Mouse (Mus musculus): ENCODE results near the gene Itga11. TPM values are rescaled to one million over a fixed set of nuclear protein-coding genes. Genes with fewer than 3 reads are reported as not detected.

Gene Itga11
- polyA plus RNA-seq, 1 experiment from 2014 or later, result 7.9 TPM

GRCm38 (mm10) chr9:62721791-62722190 lies 44.2 kb downstream of the Itga11 start:
- H3K9ac ChIP-seq, result no peak overlapping the region
- no peaks in the 10 kb centered on the region for H3K27me3 ChIP-seq
- no peak overlapping the region for H3K4me3 ChIP-seq (replicated peaks)
- peak overlapping the region; percentile 65; the same call in 1 of the 2 replicates for H3K27ac ChIP-seq (replicated peaks)
- H3K36me3 ChIP-seq, result no peaks in the 10 kb centered on the region
- H3K4me1 ChIP-seq, result peaks cover 49% of the 10 kb centered on the region
- 23% methylated on average over 2 of the region's 2 CpGs for WGBS
- ATAC-seq (ENCODE audit: insufficient number of reproducible peaks, low FRiP score, low TSS enrichment, low read depth), result peak; percentile 79
- no peak overlapping the region for H3K4me2 ChIP-seq (replicated peaks)
- no peaks in the 10 kb centered on the region for H3K9me3 ChIP-seq (replicated peaks)

- Histone ChIP-seq H3K36me3 (no peaks in the 10 kb centered on the region), H3K9ac (no peak overlapping the region), H3K4me2 (replicated peaks) (no peak overlapping the region), H3K4me1 (peaks cover 45% of the 10 kb centered on the region), H3K27ac (replicated peaks) (peak overlapping the region; percentile 65; the same call in 1 of the 2 replicates), H3K9me3 (replicated peaks) (no peaks in the 10 kb centered on the region), H3K4me3 (replicated peaks) (no peak overlapping the region), H3K27me3 (no peaks in the 10 kb centered on the region)
- 47% methylated on average over 6 of the region's 6 CpGs for WGBS
- ATAC-seq (ENCODE audit: insufficient number of reproducible peaks, low FRiP score, low TSS enrichment, low read depth), result no peak
Observed at GRCm38 (mm10) chr9:62722716-62723115, 45.1 kb downstream of the Itga11 start.

- WGBS, result 88% methylated on average over 9 of the region's 9 CpGs
- peaks cover 33% of the 10 kb centered on the region for H3K4me1 ChIP-seq
Observed at GRCm38 (mm10) chr9:62724175-62724574, 46.5 kb downstream of the Itga11 start.

GRCm38 (mm10) chr9:62725247-62725646 lies 47.6 kb downstream of the Itga11 start:
- Histone ChIP-seq H3K4me3 (replicated peaks) (no peak overlapping the region), H3K4me2 (replicated peaks) (no peak overlapping the region), H3K36me3 (no peaks in the 10 kb centered on the region), H3K27ac (replicated peaks) (no peak overlapping the region), H3K9ac (no peak overlapping the region), H3K9me3 (replicated peaks) (no peaks in the 10 kb centered on the region), H3K4me1 (peaks cover 33% of the 10 kb centered on the region), H3K27me3 (no peaks in the 10 kb centered on the region)
- ATAC-seq (ENCODE audit: insufficient number of reproducible peaks, low FRiP score, low TSS enrichment, low read depth), result no peak
- WGBS, result 13% methylated on average over 5 of the region's 5 CpGs

More at GRCm38 (mm10) chr9:62724175-62724574, 46.5 kb downstream of the Itga11 start:
- Histone ChIP-seq H3K9me3 (replicated peaks) (no peaks in the 10 kb centered on the region), H3K4me3 (replicated peaks) (no peak overlapping the region), H3K36me3 (no peaks in the 10 kb centered on the region), H3K9ac (no peak overlapping the region), H3K27me3 (no peaks in the 10 kb centered on the region), H3K27ac (replicated peaks) (no peak overlapping the region), H3K4me2 (replicated peaks) (no peak overlapping the region)
- ATAC-seq (ENCODE audit: insufficient number of reproducible peaks, low FRiP score, low TSS enrichment, low read depth), result no peak

- H3K27me3 ChIP-seq, result no peaks in the 10 kb centered on the region
- no peak for ATAC-seq (ENCODE audit: insufficient number of reproducible peaks, low FRiP score, low TSS enrichment, low read depth)
- no peaks in the 10 kb centered on the region for H3K9me3 ChIP-seq (replicated peaks)
- H3K27ac ChIP-seq (replicated peaks), result no peak overlapping the region
- no peak overlapping the region for H3K4me2 ChIP-seq (replicated peaks)
- no peaks in the 10 kb centered on the region for H3K36me3 ChIP-seq
- WGBS, result 55% methylated on average over 6 of the region's 6 CpGs
- H3K4me3 ChIP-seq (replicated peaks), result no peak overlapping the region
- peaks cover 30% of the 10 kb centered on the region for H3K4me1 ChIP-seq
- H3K9ac ChIP-seq, result no peak overlapping the region
Observed at GRCm38 (mm10) chr9:62726472-62726871, 48.8 kb downstream of the Itga11 start.

GRCm38 (mm10) chr9:62744558-62745275 lies 67.1 kb downstream of the Itga11 start:
- Histone ChIP-seq H3K9ac (no peak overlapping the region), H3K36me3 (no peaks in the 10 kb centered on the region), H3K9me3 (replicated peaks) (no peaks in the 10 kb centered on the region), H3K4me2 (replicated peaks) (no peak overlapping the region), H3K4me1 (0 out of 2 replicates have a peak, but pooled peaks cover 3% of the 10 kb centered on the region), H3K27me3 (peaks cover 3% of the 10 kb centered on the region; the same call in 1 of the 2 replicates), H3K27ac (replicated peaks) (no peak overlapping the region), H3K4me3 (replicated peaks) (no peak overlapping the region)
- 58% methylated on average over 7 of the region's 7 CpGs for whole genome bisulfite sequencing
- ATAC-seq (ENCODE audit: insufficient number of reproducible peaks, low FRiP score, low TSS enrichment, low read depth), result no peak

DNA sequence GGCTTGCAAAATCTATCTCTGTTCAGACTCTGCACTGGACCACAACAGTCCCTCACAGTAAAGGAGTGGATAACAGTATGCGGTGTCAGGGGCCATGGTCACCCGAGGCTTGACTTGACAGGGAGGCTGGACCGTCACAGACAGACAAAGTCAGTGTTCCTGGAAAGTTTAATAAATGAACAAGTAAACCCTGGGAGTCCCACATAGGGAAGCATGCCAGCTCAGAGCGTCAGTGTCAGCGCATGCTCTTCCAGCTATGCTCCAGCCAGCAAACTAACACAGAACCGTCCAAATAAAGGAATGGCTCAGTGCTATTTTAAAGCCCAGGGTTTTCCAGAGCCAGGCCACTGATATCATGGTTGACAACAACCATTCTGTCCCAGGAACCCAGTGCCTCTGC lies 69.0 kb downstream of the Itga11 start:
- H3K36me3 ChIP-seq, result no peaks in the 10 kb centered on the region
- no peak overlapping the region for H3K4me3 ChIP-seq (replicated peaks)
- no peak overlapping the region for H3K27ac ChIP-seq (replicated peaks)
- H3K9me3 ChIP-seq (replicated peaks), result no peaks in the 10 kb centered on the region
- no peak overlapping the region for H3K4me2 ChIP-seq (replicated peaks)
- H3K4me1 ChIP-seq, result 0 out of 2 replicates have a peak, but pooled peaks cover 3% of the 10 kb centered on the region
- 76% methylated on average over 6 of the region's 6 CpGs for WGBS
- H3K9ac ChIP-seq, result no peak overlapping the region
- peaks cover 3% of the 10 kb centered on the region; the same call in 1 of the 2 replicates for H3K27me3 ChIP-seq
- ATAC-seq (ENCODE audit: insufficient number of reproducible peaks, low FRiP score, low TSS enrichment, low read depth), result no peak

GRCm38 (mm10) chr9:62749666-62750065 lies 72.0 kb downstream of the Itga11 start:
- H3K27me3 ChIP-seq, result no peaks in the 10 kb centered on the region
- no peaks in the 10 kb centered on the region for H3K9me3 ChIP-seq (replicated peaks)
- H3K4me3 ChIP-seq (replicated peaks), result no peak overlapping the region
- H3K36me3 ChIP-seq, result no peaks in the 10 kb centered on the region
- H3K4me1 ChIP-seq, result 0 out of 2 replicates have a peak, but pooled peaks cover 3% of the 10 kb centered on the region
- no peak overlapping the region for H3K4me2 ChIP-seq (replicated peaks)
- ATAC-seq (ENCODE audit: insufficient number of reproducible peaks, low FRiP score, low TSS enrichment, low read depth), result no peak
- no peak overlapping the region for H3K27ac ChIP-seq (replicated peaks)
- no peak overlapping the region for H3K9ac ChIP-seq
- 60% methylated on average over 6 of the region's 6 CpGs for WGBS

- WGBS, result 84% methylated on average over 11 of the region's 11 CpGs
- Histone ChIP-seq H3K4me2 (replicated peaks) (no peak overlapping the region), H3K4me3 (replicated peaks) (no peak overlapping the region), H3K36me3 (no peaks in the 10 kb centered on the region), H3K4me1 (0 out of 2 replicates have a peak, but pooled peaks cover 3% of the 10 kb centered on the region), H3K9me3 (replicated peaks) (no peaks in the 10 kb centered on the region), H3K27me3 (no peaks in the 10 kb centered on the region), H3K9ac (no peak overlapping the region), H3K27ac (replicated peaks) (no peak overlapping the region)
- no peak for ATAC-seq (ENCODE audit: insufficient number of reproducible peaks, low FRiP score, low TSS enrichment, low read depth)
Observed at GRCm38 (mm10) chr9:62750381-62750780, 72.8 kb downstream of the Itga11 start.

DNA sequence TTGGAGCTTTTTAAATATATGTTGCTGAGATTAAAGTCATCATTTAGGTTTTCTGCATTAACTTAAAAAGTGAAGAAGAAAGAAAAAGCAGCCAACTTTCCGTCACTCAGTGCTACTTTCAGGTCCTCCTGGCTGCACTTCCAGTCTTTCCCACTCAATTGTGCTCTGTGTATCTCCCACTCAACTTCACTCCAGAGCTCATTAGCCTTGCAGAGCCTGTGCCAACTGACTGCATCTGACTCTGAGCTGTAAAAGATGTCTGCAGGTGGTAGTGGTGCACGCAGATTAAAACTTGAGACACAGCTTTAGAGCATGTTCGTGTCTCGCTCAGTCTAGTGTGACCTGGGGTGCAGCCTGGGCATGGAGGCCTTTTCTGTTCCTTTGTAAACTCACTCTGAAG lies 80.7 kb downstream of the Itga11 start:
- H3K9me3 ChIP-seq (replicated peaks), result no peaks in the 10 kb centered on the region
- WGBS, result 78% methylated on average over 4 of the region's 4 CpGs
- H3K4me2 ChIP-seq (replicated peaks), result no peak overlapping the region
- no peaks in the 10 kb centered on the region for H3K4me1 ChIP-seq
- H3K36me3 ChIP-seq, result no peaks in the 10 kb centered on the region
- no peaks in the 10 kb centered on the region for H3K27me3 ChIP-seq
- ATAC-seq (ENCODE audit: insufficient number of reproducible peaks, low FRiP score, low TSS enrichment, low read depth), result no peak
- no peak overlapping the region for H3K27ac ChIP-seq (replicated peaks)
- H3K4me3 ChIP-seq (replicated peaks), result no peak overlapping the region
- H3K9ac ChIP-seq, result no peak overlapping the region

DNA sequence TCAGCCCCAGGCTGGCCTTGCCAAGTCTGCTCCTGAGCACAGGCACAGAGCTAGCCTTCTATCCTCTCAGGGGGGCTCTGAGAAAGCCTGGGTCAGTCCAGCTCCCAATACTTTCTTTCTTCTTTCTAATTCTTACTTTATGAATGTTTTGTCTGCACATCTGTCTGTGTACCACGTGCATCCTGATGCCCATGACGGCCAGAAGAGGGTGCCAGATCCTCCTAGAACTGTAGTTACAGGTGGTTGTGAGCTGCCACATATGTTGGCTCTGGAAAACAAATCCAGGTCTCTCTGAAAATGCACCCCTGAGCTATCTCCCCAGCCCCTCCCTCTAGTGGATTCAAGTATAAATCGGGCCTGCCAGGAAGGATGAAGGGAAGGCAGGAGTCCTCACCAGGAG lies 82.0 kb downstream of the Itga11 start:
- WGBS, result 48% methylated on average over 3 of the region's 3 CpGs
- no peaks in the 10 kb centered on the region for H3K9me3 ChIP-seq (replicated peaks)
- H3K4me3 ChIP-seq (replicated peaks), result no peak overlapping the region
- H3K4me2 ChIP-seq (replicated peaks), result no peak overlapping the region
- no peaks in the 10 kb centered on the region for H3K27me3 ChIP-seq
- H3K9ac ChIP-seq, result no peak overlapping the region
- no peaks in the 10 kb centered on the region for H3K4me1 ChIP-seq
- no peak overlapping the region for H3K27ac ChIP-seq (replicated peaks)
- ATAC-seq (ENCODE audit: insufficient number of reproducible peaks, low FRiP score, low TSS enrichment, low read depth), result no peak
- H3K36me3 ChIP-seq, result no peaks in the 10 kb centered on the region

GRCm38 (mm10) chr9:62763478-62763877 lies 85.9 kb downstream of the Itga11 start:
- ATAC-seq (ENCODE audit: insufficient number of reproducible peaks, low FRiP score, low TSS enrichment, low read depth), result peak; percentile 51; the same call in 1 of the 2 replicates
- WGBS, result 24% methylated on average over 13 of the region's 13 CpGs

More at GRCm38 (mm10) chr9:62763478-62763877, 85.9 kb downstream of the Itga11 start:
- H3K4me2 ChIP-seq (replicated peaks), result 0 out of 2 replicates have a peak overlapping the region, but pooled peaks have one; percentile 2
- no peaks in the 10 kb centered on the region for H3K9me3 ChIP-seq (replicated peaks)
- H3K27ac ChIP-seq (replicated peaks), result no peak overlapping the region
- no peak overlapping the region for H3K4me3 ChIP-seq (replicated peaks)
- no peaks in the 10 kb centered on the region for H3K4me1 ChIP-seq
- no peaks in the 10 kb centered on the region for H3K36me3 ChIP-seq
- no peaks in the 10 kb centered on the region for H3K27me3 ChIP-seq
- no peak overlapping the region for H3K9ac ChIP-seq
